Mouse (Mus musculus) heart, adult 2 months (tissue): ENCODE measurements around the gene Klc1. TPM values are rescaled to one million over a fixed set of nuclear protein-coding genes. Genes with fewer than 3 reads are reported as not detected.

ENCODE experiments used
- DNase-seq, 2 experiments: peaks; one replicate each; pipeline ENCODE4 v3.0.0; 2021
- H3K27ac ChIP-seq: fragments of 200-600 bp; 2 replicates; pipeline ENCODE4 v1.8.1; 2022
- H3K27me3 ChIP-seq: fragments of 200-500 bp; 2 replicates; pipeline ENCODE4 v1.6.1; 2012; ENCODE audit warnings: mild to moderate bottlenecking, low read length, inconsistent platforms, mixed read lengths; ENCODE audit not compliant: control insufficient read depth, insufficient read depth
- H3K36me3 ChIP-seq: fragments of 200-500 bp; 2 replicates; pipeline ENCODE4 v1.6.1; 2012; ENCODE audit warnings: low read length, inconsistent platforms; ENCODE audit not compliant: control insufficient read depth, insufficient read depth
- H3K4me1 ChIP-seq: fragments of 200-500 bp; 2 replicates; pipeline ENCODE4 v1.6.1; 2011; ENCODE audit warnings: low read length; ENCODE audit not compliant: control insufficient read depth, insufficient read depth
- H3K4me3 ChIP-seq: fragments of 200-600 bp; 2 replicates; pipeline ENCODE4 v1.8.1; 2022
- H3K79me2 ChIP-seq: fragments of 200-500 bp; replicated peaks from 2 replicates; pipeline ENCODE4 v1.6.1; 2012; ENCODE audit warnings: mild to moderate bottlenecking, inconsistent platforms, low read length, moderate library complexity, mixed read lengths; ENCODE audit not compliant: control insufficient read depth, insufficient read depth
- H3K9ac ChIP-seq: fragments of 200-500 bp; 2 replicates; pipeline ENCODE4 v1.6.1; 2012; ENCODE audit warnings: low read depth, mild to moderate bottlenecking, control low read depth, inconsistent platforms, low read length, mixed read lengths
- CTCF ChIP-seq: fragments of 200-600 bp; IDR thresholded peaks from 2 replicates; pipeline ENCODE4 v1.8.1; 2022; ENCODE audit warnings: antibody characterized with exemption, mild to moderate bottlenecking, moderate library complexity
- EP300 ChIP-seq: fragments of 200-500 bp; IDR thresholded peaks from 2 replicates; pipeline ENCODE4 v1.6.1; 2011; ENCODE audit warnings: low read depth, low read length, control low read depth; ENCODE audit not compliant: insufficient read depth
- POLR2A ChIP-seq: fragments of 200-500 bp; IDR thresholded peaks from 2 replicates; pipeline ENCODE4 v1.6.1; 2011; ENCODE audit warnings: mild to moderate bottlenecking, low read depth, low read length, control low read depth; ENCODE audit not compliant: insufficient read depth
- WGBS: fragments of 180-500 bp; shearing (Covaris S2); methylation state at CpG from one replicate; pipeline ENCODE4 v1.1.7; 2018; 5-methylcytosine and 5-hydroxymethylcytosine counted together
- intact Hi-C: fragments of 180-260 bp; cut with DNase I; formaldehyde crosslinking; loops from one replicate; pipeline ENCODE4 v1.15.1; 2025
- polyA plus RNA-seq: library from polyadenylated mRNA; depleted of rRNA; stranded (reverse); fragments of >200 nt; gene quantifications from 2 replicates; pipeline ENCODE4 v1.2.3, GENCODE M21; 2012
- total RNA-seq, 2 experiments: library from RNA; stranded (reverse); gene quantifications; 2 replicates each; pipeline ENCODE4 v1.2.3; 2021

Gene Klc1
- total and polyA plus RNA-seq, 3 experiments = 80.8 to 83.9 (median 83.8) TPM

DNA sequence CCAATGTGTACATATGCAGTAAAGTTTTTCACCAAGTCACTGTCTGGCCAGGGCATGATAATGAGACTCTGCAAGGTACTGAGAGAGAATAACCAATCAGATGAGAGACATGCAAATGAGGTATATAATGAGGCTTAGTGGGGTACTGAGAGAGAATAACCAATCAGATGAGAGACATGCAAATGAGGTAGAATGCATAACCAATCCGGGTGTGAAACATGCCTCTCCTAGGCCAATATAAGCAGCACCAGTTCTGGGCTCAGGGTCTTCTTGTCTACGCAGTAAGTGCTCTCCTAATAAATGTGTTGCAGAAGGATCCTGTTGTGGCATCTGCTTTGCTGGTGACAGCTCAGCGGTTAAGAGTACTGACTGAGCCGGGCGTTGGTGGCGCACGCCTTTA is 42.1 kb upstream of the Klc1 start:
- Histone ChIP-seq H3K4me1 (peaks cover 9% of the 10 kb centered on the region), H3K79me2 (no peaks in the 10 kb centered on the region; the same call in 1 of the 2 replicates), H3K36me3 (peaks cover 2% of the 10 kb centered on the region; the same call in 1 of the 2 replicates), H3K4me3 (no peak overlapping the region), H3K27me3 (no peaks in the 10 kb centered on the region), H3K27ac (no peak overlapping the region), H3K9ac (no peak overlapping the region)
- TF ChIP-seq CTCF = no peak
- no peak for TF ChIP-seq POLR2A
- no peak for TF ChIP-seq EP300
- WGBS = 96% methylated on average over 7 of the region's 7 CpGs
- DNase-seq = no peak
- intact Hi-C loops = no loop called here

DNA sequence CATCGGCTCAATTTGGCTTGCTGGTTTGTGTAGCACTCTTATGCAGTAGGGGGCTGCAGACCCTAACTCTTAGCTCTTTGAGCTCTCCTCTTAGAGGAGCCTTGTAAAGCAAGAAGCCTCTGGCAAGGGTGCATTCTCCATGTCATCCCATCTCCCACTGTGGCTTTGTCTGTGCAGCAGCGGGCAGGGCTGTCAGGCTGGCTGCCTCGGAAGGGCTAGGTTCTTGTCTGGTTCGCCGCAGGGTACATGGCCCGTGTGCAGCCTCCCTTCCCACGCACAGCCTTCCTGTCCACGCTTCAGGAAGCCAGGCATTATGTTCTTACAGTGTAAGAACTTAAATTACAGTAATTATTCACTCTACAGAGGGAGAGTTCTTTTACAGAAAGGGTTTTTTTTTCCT is 40.0 kb upstream of the Klc1 start:
- no peak overlapping the region for H3K9ac ChIP-seq
- peaks cover 4% of the 10 kb centered on the region for H3K4me1 ChIP-seq
- TF ChIP-seq CTCF = no peak
- TF ChIP-seq EP300 = no peak
- TF ChIP-seq POLR2A = no peak
- no peak overlapping the region for H3K27ac ChIP-seq
- intact Hi-C loops = no loop called here
- no peaks in the 10 kb centered on the region for H3K79me2 ChIP-seq
- 29% methylated on average over 8 of the region's 8 CpGs for WGBS
- no peaks in the 10 kb centered on the region for H3K36me3 ChIP-seq
- H3K4me3 ChIP-seq = no peak overlapping the region
- no peak for DNase-seq
- no peaks in the 10 kb centered on the region for H3K27me3 ChIP-seq

DNA sequence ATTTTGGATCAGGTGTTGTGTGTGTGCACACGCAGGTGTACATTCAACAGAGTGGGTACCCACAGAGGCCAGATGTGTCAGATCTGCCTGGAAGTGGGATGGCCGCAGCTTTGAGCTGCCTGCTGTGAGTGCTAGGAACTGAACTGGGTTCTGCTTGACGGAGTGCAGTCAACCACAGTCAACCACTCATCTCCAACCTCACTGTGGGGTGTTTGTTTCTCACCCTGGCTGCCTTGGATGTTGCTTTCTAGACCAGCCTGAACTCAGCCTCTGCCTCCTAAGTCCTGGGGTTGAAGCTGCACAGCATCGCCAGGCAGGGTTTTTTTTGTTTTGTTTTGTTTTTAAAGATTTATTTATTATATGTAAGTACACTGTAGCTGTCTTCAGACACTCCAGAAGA is 38.4 kb upstream of the Klc1 start:
- Histone ChIP-seq H3K36me3 (no peaks in the 10 kb centered on the region), H3K9ac (no peak overlapping the region), H3K4me1 (peaks cover 8% of the 10 kb centered on the region), H3K27me3 (no peaks in the 10 kb centered on the region), H3K79me2 (no peaks in the 10 kb centered on the region), H3K4me3 (no peak overlapping the region), H3K27ac (no peak overlapping the region)
- no peak for DNase-seq
- intact Hi-C loops = no loop called here
- 90% methylated on average over 4 of the region's 4 CpGs for WGBS
- TF ChIP-seq CTCF (no peak), POLR2A (no peak), EP300 (no peak)

DNA sequence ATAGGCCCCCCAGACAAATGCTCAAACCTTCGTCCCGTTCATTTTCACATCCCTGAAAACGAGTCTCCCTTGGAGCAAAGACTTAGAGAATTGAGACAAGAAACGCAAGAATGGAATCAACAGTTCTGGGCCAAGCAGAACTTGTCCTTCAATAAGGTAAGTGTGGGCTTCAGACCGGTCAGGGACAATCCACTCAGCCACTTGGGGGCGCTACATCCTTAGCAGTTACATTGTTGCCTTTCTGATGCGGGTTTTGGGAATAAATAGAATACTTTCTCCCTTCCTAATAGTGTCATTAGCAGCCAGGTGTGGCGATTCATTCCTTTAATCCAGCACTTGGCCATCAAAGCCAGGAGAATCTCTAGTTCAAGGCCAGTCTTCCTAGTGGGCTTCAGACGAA is 36.0 kb upstream of the Klc1 start:
- intact Hi-C loops = no loop called here
- Histone ChIP-seq H3K36me3 (no peaks in the 10 kb centered on the region), H3K79me2 (no peaks in the 10 kb centered on the region), H3K4me1 (peaks cover 19% of the 10 kb centered on the region), H3K27ac (no peak overlapping the region), H3K4me3 (no peak overlapping the region), H3K27me3 (no peaks in the 10 kb centered on the region), H3K9ac (no peak overlapping the region)
- peak in 1 of 2 experiments; percentile 75 for DNase-seq
- 0 out of 2 replicates have a peak, but pooled peaks have one; percentile 15 for TF ChIP-seq EP300
- TF ChIP-seq CTCF = peak; percentile 83
- TF ChIP-seq POLR2A = no peak
- 67% methylated on average over 9 of the region's 9 CpGs for whole genome bisulfite sequencing

GRCm38 (mm10) chr12:111724638-111725337 is 33.9 kb upstream of the Klc1 start:
- no peaks in the 10 kb centered on the region for H3K36me3 ChIP-seq
- peak; percentile 64 to 80 for DNase-seq
- peak overlapping the region; percentile 92 for H3K27ac ChIP-seq
- intact Hi-C loops = no loop called here
- H3K4me1 ChIP-seq = peaks cover 16% of the 10 kb centered on the region
- TF ChIP-seq CTCF (no peak), POLR2A (peak; percentile 71), EP300 (peak; percentile 85)
- no peaks in the 10 kb centered on the region for H3K79me2 ChIP-seq
- H3K4me3 ChIP-seq = no peak overlapping the region
- H3K9ac ChIP-seq = no peak overlapping the region
- no peaks in the 10 kb centered on the region for H3K27me3 ChIP-seq
- WGBS = 37% methylated on average over 6 of the region's 6 CpGs

- DNase-seq = no peak
- Histone ChIP-seq H3K27me3 (no peaks in the 10 kb centered on the region), H3K36me3 (no peaks in the 10 kb centered on the region), H3K79me2 (no peaks in the 10 kb centered on the region), H3K27ac (peak overlapping the region; percentile 92), H3K9ac (peak overlapping the region; percentile 41), H3K4me1 (peaks cover 16% of the 10 kb centered on the region), H3K4me3 (no peak overlapping the region)
- TF ChIP-seq EP300 (no peak), CTCF (no peak), POLR2A (no peak)
- intact Hi-C loops = loop anchor here (2.0 kb wide), 1 partner anchor 21 kb away; no protein-coding TSS in a partner anchor
- WGBS = 33% methylated on average over 12 of the region's 12 CpGs
These were observed 33.1 kb upstream of the Klc1 start for GRCm38 (mm10) chr12:111725338-111726121.
